Mouse (Mus musculus) CH12.LX (cell line): ENCODE measurements around the gene Eya2.

Experiments used
- CTCF ChIP-seq, 2 experiments: IDR thresholded peaks in 1 of 2; conservative IDR thresholded peaks in 1 of 2; 2 replicates each; pipeline ENCODE4 v1.5.1; 2011 to 2012; ENCODE audit warnings: low read depth in 2 of 2, low read length in 2 of 2, improper control_type of control experiment in 1 of 2, inconsistent platforms in 1 of 2, mild to moderate bottlenecking in 1 of 2, moderate library complexity in 1 of 2
- EP300 ChIP-seq: IDR thresholded peaks from 2 replicates; pipeline ENCODE4 v1.6.1; 2011; ENCODE audit warnings: low read length, improper control_type of control experiment
- MAFK ChIP-seq: IDR thresholded peaks from 2 replicates; pipeline ENCODE4 v1.6.1; 2011; ENCODE audit warnings: low read length, improper control_type of control experiment; ENCODE audit not compliant: insufficient replicate concordance
- POLR2A ChIP-seq: IDR thresholded peaks from 2 replicates; pipeline ENCODE4 v1.6.1; 2011; ENCODE audit warnings: low read depth, mild to moderate bottlenecking, improper control_type of control experiment, low read length
- TCF12 ChIP-seq: IDR thresholded peaks from 2 replicates; pipeline ENCODE4 v1.6.1; 2014; ENCODE audit warnings: low read depth, mild to moderate bottlenecking, inconsistent platforms, low read length, improper control_type of control experiment
- USF1 ChIP-seq: IDR thresholded peaks from 2 replicates; pipeline ENCODE4 v1.6.1; 2014; ENCODE audit warnings: low read depth, mild to moderate bottlenecking, inconsistent platforms, low read length, improper control_type of control experiment
- ZNF384 ChIP-seq: IDR thresholded peaks from 2 replicates; pipeline ENCODE4 v1.6.1; 2012; ENCODE audit warnings: low read depth, low read length, improper control_type of control experiment, inconsistent platforms

GRCm38 (mm10) chr2:165721941-165722340, 127.1 kb downstream of the Eya2 start:
- no peak for TF ChIP-seq TCF12
- TF ChIP-seq MAFK = no peak
- TF ChIP-seq CTCF (conservative IDR thresholded peaks at IDR 0.05 in 1 of 2, IDR thresholded peaks at IDR 0.05 in 1 of 2; ENCODE audit: low read depth in 2 of 2, low read length in 2 of 2) = no peak
- TF ChIP-seq EP300 = no peak
- TF ChIP-seq POLR2A = no peak
- no peak for TF ChIP-seq USF1
- no peak for TF ChIP-seq ZNF384
